Mouse (Mus musculus): ENCODE data around the gene Olfr133.
"Not testable (repeated sequence)": the region's sequence is repeated elsewhere in the genome, so short reads cannot be mapped to it uniquely, and the experiment has no call there.

Gene Olfr133

GRCm38 (mm10) chr17:38144981-38145380 is at the start of gene Olfr133:
Gene Olfr133, plus strand, starts transcription at chr17:38145281.
- no peak for DNase-seq

DNA sequence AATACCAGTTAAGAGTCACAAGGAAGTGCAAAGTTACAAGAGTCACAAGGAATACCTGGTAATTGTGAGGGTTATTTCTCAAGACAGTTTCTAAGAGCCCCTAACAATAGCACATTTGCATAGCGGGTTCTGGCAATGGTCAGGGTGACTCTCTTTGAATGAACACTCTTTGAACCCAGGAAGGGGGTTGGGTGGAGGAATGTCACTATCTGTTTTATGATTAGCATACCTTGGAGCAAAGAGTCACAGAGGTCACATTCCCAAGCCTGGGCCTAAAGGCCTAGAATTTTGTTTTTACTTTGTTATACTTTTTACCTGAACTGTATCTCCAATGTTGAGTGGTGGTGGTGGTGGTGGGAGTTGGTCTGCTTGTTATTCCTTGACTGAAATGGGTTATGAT is 20.9 kb upstream of the Olfr133 start:
- not testable (repeated sequence) for DNase-seq

GRCm38 (mm10) chr17:38125371-38125770 is 19.7 kb upstream of the Olfr133 start:
- not testable (repeated sequence) for DNase-seq

- no peak for DNase-seq
Measured at GRCm38 (mm10) chr17:38134426-38134825, 10.7 kb upstream of the Olfr133 start, which contains the start of gene Olfr132. Gene Olfr132, minus strand, starts transcription at chr17:38134526.

GRCm38 (mm10) chr17:38171088-38171487 is 26.0 kb downstream of the Olfr133 start, which contains the start of gene Olfr134:
Gene Olfr134, plus strand, starts transcription at chr17:38171388.
- DNase-seq: no peak

Data from cerebellum, postnatal 36 days (tissue).